Mouse (Mus musculus) spleen, postnatal 14 days (tissue): ENCODE measurements at regions not wholly inside any gene's neighbourhood (a gene's known extent, or its start where the extent isn't known, plus 50 kb on each side); places are given as distances from the start of the nearest gene placed in this dataset.
"Not testable (repeated sequence)": the region's sequence is repeated elsewhere in the genome, so short reads cannot be mapped to it uniquely, and the experiment has no call there.

Experiments used
- DNase-seq, 2 experiments: peaks; one replicate each; pipeline ENCODE4 v3.0.0; 2021 to 2022; ENCODE audit warnings: low spot score in 2 of 2

DNA sequence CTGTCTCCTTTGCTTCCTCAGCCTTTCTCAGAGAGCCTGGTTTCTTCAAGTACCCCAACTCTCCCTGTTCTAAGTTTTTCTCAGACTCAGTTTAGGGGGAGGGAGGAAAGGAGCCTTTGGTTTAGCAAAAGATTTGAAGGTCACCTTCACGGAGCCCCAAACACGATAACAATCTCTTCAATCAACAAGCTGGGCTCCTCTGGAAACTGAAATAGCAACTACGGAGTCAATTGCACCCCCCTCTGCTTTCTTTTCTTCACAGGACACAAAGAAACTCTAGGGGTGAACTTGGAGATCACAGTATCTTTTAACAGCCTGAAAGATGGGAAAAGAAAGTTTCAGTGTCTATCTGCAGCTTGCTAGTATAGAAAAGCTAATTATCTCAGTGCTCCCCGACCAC lies 151.4 kb upstream of the 1700012A03Rik start:
- DNase-seq, result no peak

DNA sequence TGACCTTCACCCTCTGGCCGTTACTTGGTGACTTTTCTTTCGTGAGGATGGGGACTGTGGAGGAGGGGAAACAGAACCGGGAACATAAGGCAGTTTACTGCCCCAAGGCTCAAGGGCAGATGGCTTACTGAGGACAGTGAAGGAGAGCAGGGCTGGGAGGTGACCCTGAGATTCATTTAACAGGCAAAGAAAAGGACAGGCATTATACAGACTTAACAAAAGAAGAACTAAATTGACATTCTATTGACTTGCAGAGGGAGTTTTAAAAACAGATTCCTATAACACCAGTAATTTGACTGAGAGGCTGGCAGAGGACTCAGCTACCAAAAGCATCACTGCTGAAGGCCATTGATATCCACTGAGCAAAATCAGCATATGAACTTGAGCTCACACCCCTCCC lies 153.0 kb upstream of the 1700012A03Rik start:
- no peak for DNase-seq

DNA sequence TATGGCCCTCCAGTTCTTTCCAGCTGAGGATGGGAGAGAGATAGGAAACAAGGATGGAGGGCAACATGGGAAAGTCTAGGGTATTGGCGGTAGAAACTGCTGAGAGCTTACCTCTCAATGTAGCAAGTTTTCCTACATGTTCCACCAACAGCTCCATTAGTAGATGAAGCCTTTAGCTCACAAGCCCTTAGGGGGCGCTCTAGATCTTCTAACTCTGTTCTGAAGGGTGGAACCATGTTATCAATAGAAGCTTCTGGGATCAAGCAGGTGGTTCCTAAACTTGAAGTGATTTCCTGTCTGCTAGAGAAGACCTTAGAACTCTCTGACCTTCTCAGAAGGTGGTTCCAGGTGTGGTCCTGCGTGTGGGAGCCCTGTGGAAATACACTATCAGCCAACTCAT lies 154.2 kb upstream of the 1700012A03Rik start:
- DNase-seq, result no peak

GRCm38 (mm10) chr6:31886931-31887330 lies 163.1 kb upstream of the 1700012A03Rik start:
- DNase-seq, result no peak

DNA sequence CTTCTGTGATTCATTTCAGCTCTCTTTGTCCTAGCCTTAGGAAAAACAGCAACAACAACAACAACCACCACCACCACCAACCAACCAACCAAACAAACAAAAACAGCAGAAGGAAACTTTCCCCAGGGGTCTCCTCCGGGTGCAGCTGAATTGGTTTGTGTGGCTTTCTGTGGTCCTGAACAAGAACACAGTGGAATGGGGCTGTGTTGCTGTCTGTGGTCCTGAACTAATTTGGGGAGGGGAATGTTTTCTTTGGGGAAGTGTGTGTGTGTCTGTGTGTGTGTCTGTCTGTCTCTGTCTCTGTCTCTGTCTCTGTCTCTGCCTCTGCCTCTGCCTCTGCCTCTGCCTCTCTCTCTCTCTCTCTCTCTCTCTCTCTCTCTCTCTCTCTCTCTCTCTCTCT lies 164.8 kb upstream of the 1700012A03Rik start:
- not testable (repeated sequence) for DNase-seq

- no peak for DNase-seq
These were observed 166.3 kb upstream of the 1700012A03Rik start for GRCm38 (mm10) chr6:31883726-31884125.

GRCm38 (mm10) chr6:31874616-31875015 lies 175.4 kb upstream of the 1700012A03Rik start:
- DNase-seq, result no peak

DNA sequence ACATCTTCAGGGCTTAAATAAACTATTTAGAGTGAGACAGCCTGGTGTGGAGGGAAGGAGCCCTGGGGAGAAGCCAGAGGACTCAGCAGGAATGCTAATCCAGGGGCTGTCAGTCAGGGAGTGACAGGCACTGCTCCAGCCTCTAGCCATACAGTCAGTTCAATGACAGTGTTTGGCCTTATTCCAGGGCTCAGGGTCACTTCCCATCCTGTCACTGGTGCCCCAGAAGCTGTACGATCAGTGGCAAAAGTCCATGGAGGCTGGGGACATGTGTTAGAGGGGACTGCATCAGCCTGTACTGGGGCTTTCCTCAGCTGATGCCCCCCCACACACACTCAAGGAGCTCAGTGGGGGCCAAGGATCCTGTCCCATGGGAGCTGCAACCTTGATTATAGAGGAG lies 176.1 kb upstream of the 1700012A03Rik start:
- DNase-seq, result no peak

GRCm38 (mm10) chr6:31871766-31872165 lies 178.3 kb upstream of the 1700012A03Rik start:
- no peak for DNase-seq

GRCm38 (mm10) chr6:31861996-31862395 lies 188.1 kb upstream of the 1700012A03Rik start:
- no peak for DNase-seq

- no peak for DNase-seq
These were observed 190.4 kb upstream of the 1700012A03Rik start for GRCm38 (mm10) chr6:31859621-31860020.

GRCm38 (mm10) chr6:31854261-31854660 lies 195.8 kb upstream of the 1700012A03Rik start:
- no peak for DNase-seq

GRCm38 (mm10) chr6:31846319-31846718 lies 203.7 kb upstream of the 1700012A03Rik start:
- DNase-seq, result no peak

- no peak for DNase-seq
These were observed 204.4 kb upstream of the 1700012A03Rik start for GRCm38 (mm10) chr6:31845671-31846070.

- no peak for DNase-seq
These were observed 209.4 kb upstream of the 1700012A03Rik start for GRCm38 (mm10) chr6:31840621-31841020.

- no peak for DNase-seq
These were observed 211.5 kb upstream of the 1700012A03Rik start for GRCm38 (mm10) chr6:31838588-31838987.

DNA sequence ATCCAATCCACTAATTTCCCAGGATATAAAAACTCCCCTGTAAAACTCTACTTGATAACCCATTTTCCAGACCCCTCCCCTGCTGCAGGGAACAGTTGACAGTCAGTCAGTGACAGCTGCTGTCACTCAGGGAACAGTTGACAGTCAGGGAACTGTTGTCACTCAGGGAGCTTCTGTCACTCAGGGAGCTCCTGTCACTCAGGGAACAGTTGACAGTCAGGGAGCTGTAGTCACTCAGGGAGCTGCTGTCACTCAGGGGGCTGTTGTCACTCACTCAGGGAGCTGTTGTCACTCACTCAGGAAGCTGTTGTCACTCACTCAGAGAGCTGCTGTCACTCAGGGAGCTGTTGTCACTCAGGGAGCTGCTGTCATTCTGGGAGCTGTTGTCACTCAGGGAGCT lies 214.3 kb upstream of the 1700012A03Rik start:
- DNase-seq, result no peak

DNA sequence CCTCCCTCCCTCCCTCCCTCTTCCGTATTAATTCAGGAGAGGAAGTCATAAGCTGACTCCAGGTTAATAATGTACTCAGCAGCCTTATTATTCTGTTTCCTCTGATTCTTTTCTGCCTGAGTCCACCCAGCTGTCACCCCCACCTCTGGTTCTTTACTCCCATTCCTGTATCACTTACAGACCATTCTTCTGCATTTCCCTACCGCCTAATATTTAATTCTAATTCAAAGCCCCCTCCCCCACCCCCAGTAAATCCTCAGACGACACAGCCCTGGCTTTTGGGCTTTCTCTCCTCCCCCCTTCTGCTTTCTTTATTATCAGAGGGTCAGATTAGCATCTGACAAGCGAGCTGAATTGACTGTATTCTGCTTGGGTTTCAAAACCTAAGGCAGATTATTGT lies 215.5 kb upstream of the 1700012A03Rik start:
- no peak for DNase-seq

DNA sequence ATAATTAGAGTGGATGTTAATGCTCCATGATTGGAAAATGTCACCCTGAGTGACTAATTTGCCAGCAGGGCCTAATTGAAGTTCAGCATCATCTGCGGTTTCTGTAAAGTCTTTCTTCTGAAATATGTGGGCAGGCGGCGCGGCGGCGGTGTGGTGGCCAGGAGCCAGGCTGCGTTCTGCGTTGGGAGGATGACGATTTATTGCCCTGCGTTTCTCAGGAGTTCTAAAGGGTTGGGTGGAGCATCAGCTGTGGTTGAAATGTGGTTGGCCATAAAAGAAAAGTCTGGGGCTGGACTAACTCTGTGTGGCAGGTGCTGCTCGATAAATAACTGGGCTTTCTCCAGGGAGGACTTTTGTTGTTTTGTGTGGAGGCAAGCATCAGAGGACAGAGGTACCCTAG lies 219.4 kb upstream of the 1700012A03Rik start:
- DNase-seq, result no peak

DNA sequence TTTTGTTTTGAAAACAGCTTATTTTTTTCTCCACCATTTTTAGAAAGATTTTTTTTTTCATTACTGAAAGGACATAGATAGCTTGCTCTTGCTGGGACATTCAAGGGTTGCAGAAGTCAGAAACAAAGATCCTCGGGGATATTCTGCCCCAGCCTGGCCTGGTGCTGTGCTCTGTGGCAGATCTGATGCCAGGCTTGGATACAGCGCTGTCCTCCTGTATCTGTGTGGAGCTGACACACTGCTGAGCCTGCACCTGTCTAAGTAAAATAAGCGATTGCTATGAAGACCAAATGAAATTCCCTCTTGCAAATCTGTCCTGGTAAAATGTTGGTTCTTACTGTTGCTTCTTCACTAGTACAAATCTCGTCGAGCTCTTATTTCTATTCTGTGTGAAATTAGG lies 226.4 kb upstream of the 1700012A03Rik start:
- no peak for DNase-seq

DNA sequence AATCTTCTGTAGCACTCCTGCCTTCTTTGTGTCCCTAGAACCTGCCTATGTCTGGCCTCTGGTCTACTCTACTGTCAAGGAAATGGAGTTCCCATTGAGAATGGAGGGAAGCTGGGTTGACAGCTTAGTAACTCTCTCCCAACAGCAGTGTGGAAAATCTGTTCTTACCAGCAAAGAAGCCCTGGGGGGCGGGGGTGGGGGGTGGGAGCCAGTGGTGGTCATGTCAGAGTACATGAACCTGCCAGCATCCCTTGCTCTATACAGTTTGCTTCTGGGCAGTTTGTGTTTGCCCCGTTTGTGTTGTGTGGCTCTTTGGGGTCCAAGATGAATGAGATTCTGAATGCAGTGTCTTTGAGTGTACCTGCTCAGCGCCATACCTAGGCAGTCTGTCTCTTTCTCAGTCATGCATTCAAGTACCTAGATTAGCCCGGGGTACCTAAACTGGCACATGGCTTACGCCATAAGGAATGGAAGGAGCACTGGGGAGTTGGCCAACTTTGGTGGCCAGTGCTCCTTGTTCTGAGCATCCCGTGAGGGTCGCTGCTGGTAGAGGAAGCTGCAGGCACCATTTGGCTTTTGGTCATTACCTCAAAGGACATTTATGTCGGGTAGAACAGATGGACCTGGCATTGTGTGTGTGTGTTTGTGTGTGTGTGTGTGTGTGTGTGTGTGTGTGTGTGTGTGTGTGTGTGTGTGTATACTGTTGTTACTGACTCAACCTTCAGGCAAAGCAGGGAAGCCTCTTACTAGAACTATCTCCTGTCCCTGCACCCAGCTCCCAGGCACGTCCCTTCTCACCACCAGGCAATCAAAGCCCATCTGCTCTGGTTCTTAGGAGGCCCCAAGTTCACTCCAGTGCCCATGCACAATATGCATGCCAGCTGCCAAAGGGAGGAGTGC lies 227.6 kb upstream of the 1700012A03Rik start:
- DNase-seq, result no peak

DNA sequence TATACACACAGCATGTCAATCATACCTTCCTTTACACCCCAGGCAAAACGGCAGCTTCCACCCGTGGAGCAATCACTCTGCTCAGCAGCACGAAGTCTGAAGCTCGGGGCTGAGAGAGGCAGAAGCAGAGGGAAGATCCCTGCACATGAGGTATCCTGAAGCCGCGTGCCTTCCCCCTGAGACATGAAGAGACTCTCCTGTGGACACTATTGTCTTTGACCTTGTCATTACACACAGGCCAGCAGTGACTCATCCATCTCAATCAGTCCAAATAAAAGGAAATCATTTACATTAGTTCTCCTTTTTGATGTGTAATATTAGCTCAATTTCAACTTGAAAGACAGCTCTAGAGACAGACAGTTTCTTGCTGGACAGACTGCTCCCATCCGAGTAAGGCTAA lies 228.4 kb upstream of the 1700012A03Rik start:
- DNase-seq, result no peak

- DNase-seq, result no peak
These were observed 232.4 kb upstream of the 1700012A03Rik start for GRCm38 (mm10) chr6:31817640-31818039.

DNA sequence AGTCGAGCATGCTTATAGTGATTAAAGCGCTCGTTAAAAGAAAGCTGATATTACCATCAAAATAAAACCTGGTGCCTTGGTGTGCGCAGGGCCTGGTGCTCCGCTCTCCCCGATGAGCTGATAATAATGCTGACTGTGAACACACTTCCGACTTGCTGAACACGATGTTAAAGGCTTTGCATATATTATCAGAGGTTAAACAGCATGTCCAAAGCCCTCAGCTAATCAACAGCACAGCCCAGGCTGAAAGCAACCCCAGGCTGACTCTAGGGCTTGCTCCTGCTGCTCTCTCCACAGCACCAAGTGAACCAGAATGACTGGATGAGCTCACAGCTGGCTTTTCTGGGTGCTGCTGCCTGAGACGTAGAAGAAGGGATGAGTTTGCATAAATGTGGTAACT lies 238.2 kb upstream of the 1700012A03Rik start:
- no peak for DNase-seq
